Mouse (Mus musculus) bone marrow, adult 2 months (tissue): ENCODE data around the gene Upk3a.

Experiments
- CTCF ChIP-seq: fragments of 200-500 bp; IDR thresholded peaks from 2 replicates; pipeline ENCODE4 v1.5.1; 2011; ENCODE audit warnings: low read length, control low read depth; ENCODE audit not compliant: control insufficient read depth, insufficient read depth
- POLR2A ChIP-seq: fragments of 200-500 bp; IDR thresholded peaks from 2 replicates; pipeline ENCODE4 v1.6.1; 2011; ENCODE audit warnings: low read depth, mild to moderate bottlenecking, control low read depth, low read length, borderline replicate concordance; ENCODE audit not compliant: control insufficient read depth

DNA sequence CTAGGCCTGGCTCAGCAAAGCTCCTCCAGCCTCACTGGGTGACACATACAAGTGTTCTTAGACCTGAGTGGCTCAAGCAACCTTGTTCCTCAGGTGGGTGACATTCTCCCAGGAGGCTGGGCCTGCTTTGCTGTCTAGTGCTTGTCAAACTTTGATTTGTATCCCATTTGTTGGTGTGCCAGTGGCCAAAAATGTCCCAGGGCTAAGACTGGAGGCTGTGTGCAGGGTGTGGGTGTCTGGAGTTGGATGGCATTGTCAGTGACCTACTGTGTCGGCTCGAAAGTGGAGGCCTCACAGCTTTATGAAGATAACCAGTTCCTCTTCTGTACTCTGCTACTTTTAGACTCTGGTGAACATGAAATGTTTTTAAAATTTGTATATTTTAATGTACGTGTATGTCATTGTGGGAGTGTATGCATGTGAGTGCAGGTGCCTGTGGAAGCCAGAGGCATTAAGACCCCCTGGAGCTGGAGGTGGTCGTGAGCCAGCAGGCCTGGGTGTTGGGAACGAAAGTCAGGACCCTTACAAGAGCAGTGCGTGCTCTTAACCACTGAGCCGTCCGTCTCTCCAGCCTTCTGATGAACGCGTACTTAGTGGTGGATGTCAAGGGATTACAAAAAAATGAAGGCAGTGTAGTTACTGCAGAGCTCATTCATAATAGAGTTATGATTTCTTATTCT, 24.7 kb downstream of the Upk3a start:
- TF ChIP-seq CTCF (no peak), POLR2A (no peak)
